Mouse (Mus musculus): ENCODE results near the gene Gm44579. TPM values are rescaled to one million over a fixed set of nuclear protein-coding genes. Genes with fewer than 3 reads are reported as not detected.

The Gm44579 gene
- polyA plus RNA-seq, 1 experiment from 2014 or later = not detected

- Histone ChIP-seq H3K27ac (no peak within 1 kb of the TSS), H3K4me3 (no peak within 1 kb of the TSS), H3K27me3 (ENCODE audit: poor library complexity, severe bottlenecking) (peaks cover 54% of the 10 kb centered on the region), H3K9me3 (no peaks in the 10 kb centered on the region), H3K4me1 (peaks cover 54% of the 10 kb centered on the region), H3K36me3 (replicated peaks) (no peaks in the 10 kb centered on the region)
- DNase-seq (ENCODE audit: extremely low spot score, low spot score) = no peak
- WGBS = 82% methylated on average over 5 of the region's 5 CpGs
Observed at GRCm38 (mm10) chr15:98165525-98165924, 55.3 kb downstream of the Gm44579 start, which contains the start of gene Asb8. Gene Asb8, minus strand, starts transcription at chr15:98165625.

GRCm38 (mm10) chr15:98162561-98162960, 58.2 kb downstream of the Gm44579 start:
- no peaks in the 10 kb centered on the region for H3K9me3 ChIP-seq
- WGBS = 88% methylated on average over 4 of the region's 4 CpGs

GRCm38 (mm10) chr15:98161026-98161805, 59.6 kb downstream of the Gm44579 start:
- H3K27me3 ChIP-seq (ENCODE audit: poor library complexity, severe bottlenecking) = peaks cover 12% of the 10 kb centered on the region
- H3K4me1 ChIP-seq = peaks cover 16% of the 10 kb centered on the region
- no peaks in the 10 kb centered on the region for H3K36me3 ChIP-seq (replicated peaks)
- H3K27ac ChIP-seq = peak overlapping the region; percentile 37; the same call in 1 of the 2 replicates
- H3K4me3 ChIP-seq = no peak overlapping the region
- WGBS = 72% methylated on average over 19 of the region's 19 CpGs
- DNase-seq (ENCODE audit: extremely low spot score, low spot score) = no peak
- H3K9me3 ChIP-seq = no peaks in the 10 kb centered on the region

More at GRCm38 (mm10) chr15:98162561-98162960, 58.2 kb downstream of the Gm44579 start:
- Histone ChIP-seq H3K27ac (no peak overlapping the region), H3K36me3 (replicated peaks) (no peaks in the 10 kb centered on the region), H3K4me3 (no peak overlapping the region), H3K4me1 (peaks cover 30% of the 10 kb centered on the region), H3K27me3 (ENCODE audit: poor library complexity, severe bottlenecking) (peaks cover 24% of the 10 kb centered on the region)
- no peak for DNase-seq (ENCODE audit: extremely low spot score, low spot score)

- Histone ChIP-seq H3K27me3 (ENCODE audit: poor library complexity, severe bottlenecking) (no peaks in the 10 kb centered on the region), H3K9me3 (no peaks in the 10 kb centered on the region), H3K4me3 (no peak overlapping the region), H3K4me1 (peaks cover 23% of the 10 kb centered on the region), H3K27ac (no peak overlapping the region), H3K36me3 (replicated peaks) (no peaks in the 10 kb centered on the region)
- WGBS = 78% methylated on average over 1 of the region's 1 CpGs
- no peak for DNase-seq (ENCODE audit: extremely low spot score, low spot score)
Observed at GRCm38 (mm10) chr15:98157253-98157652, 63.5 kb downstream of the Gm44579 start.

- Histone ChIP-seq H3K27ac (no peak overlapping the region), H3K36me3 (replicated peaks) (no peaks in the 10 kb centered on the region), H3K4me1 (peaks cover 16% of the 10 kb centered on the region), H3K9me3 (no peaks in the 10 kb centered on the region), H3K4me3 (no peak overlapping the region), H3K27me3 (ENCODE audit: poor library complexity, severe bottlenecking) (no peaks in the 10 kb centered on the region)
- 83% methylated on average over 4 of the region's 4 CpGs for WGBS
- no peak for DNase-seq (ENCODE audit: extremely low spot score, low spot score)
Observed at GRCm38 (mm10) chr15:98155944-98156343, 64.8 kb downstream of the Gm44579 start.

GRCm38 (mm10) chr15:98155272-98155671, 65.5 kb downstream of the Gm44579 start:
- 96% methylated on average over 5 of the region's 5 CpGs for WGBS
- Histone ChIP-seq H3K36me3 (replicated peaks) (no peaks in the 10 kb centered on the region), H3K4me3 (no peak overlapping the region), H3K27ac (no peak overlapping the region), H3K9me3 (no peaks in the 10 kb centered on the region), H3K27me3 (ENCODE audit: poor library complexity, severe bottlenecking) (no peaks in the 10 kb centered on the region), H3K4me1 (peaks cover 10% of the 10 kb centered on the region)
- no peak for DNase-seq (ENCODE audit: extremely low spot score, low spot score)

GRCm38 (mm10) chr15:98154631-98155030, 66.1 kb downstream of the Gm44579 start:
- 83% methylated on average over 3 of the region's 3 CpGs for WGBS
- no peak for DNase-seq (ENCODE audit: extremely low spot score, low spot score)
- H3K27ac ChIP-seq = no peak overlapping the region

GRCm38 (mm10) chr15:98154146-98154545, 66.6 kb downstream of the Gm44579 start:
- Histone ChIP-seq H3K9me3 (no peaks in the 10 kb centered on the region), H3K36me3 (replicated peaks) (no peaks in the 10 kb centered on the region), H3K4me1 (peaks cover 7% of the 10 kb centered on the region), H3K27ac (no peak overlapping the region), H3K4me3 (no peak overlapping the region), H3K27me3 (ENCODE audit: poor library complexity, severe bottlenecking) (no peaks in the 10 kb centered on the region)
- whole genome bisulfite sequencing = 68% methylated on average over 4 of the region's 4 CpGs
- DNase-seq (ENCODE audit: extremely low spot score, low spot score) = no peak

More at GRCm38 (mm10) chr15:98154631-98155030, 66.1 kb downstream of the Gm44579 start:
- no peaks in the 10 kb centered on the region for H3K36me3 ChIP-seq (replicated peaks)
- H3K4me1 ChIP-seq = peaks cover 7% of the 10 kb centered on the region
- no peaks in the 10 kb centered on the region for H3K27me3 ChIP-seq (ENCODE audit: poor library complexity, severe bottlenecking)
- no peaks in the 10 kb centered on the region for H3K9me3 ChIP-seq
- H3K4me3 ChIP-seq = no peak overlapping the region

- H3K36me3 ChIP-seq (replicated peaks) = no peaks in the 10 kb centered on the region
- no peaks in the 10 kb centered on the region for H3K9me3 ChIP-seq
- no peak for DNase-seq (ENCODE audit: extremely low spot score, low spot score)
- 36% methylated on average over 3 of the region's 3 CpGs for WGBS
- H3K27ac ChIP-seq = no peak overlapping the region; the same call in 1 of the 2 replicates
- H3K27me3 ChIP-seq (ENCODE audit: poor library complexity, severe bottlenecking) = no peaks in the 10 kb centered on the region
- H3K4me3 ChIP-seq = no peak overlapping the region
- H3K4me1 ChIP-seq = peaks cover 7% of the 10 kb centered on the region
Observed at GRCm38 (mm10) chr15:98153625-98154024, 67.2 kb downstream of the Gm44579 start.

GRCm38 (mm10) chr15:98152916-98153315, 67.9 kb downstream of the Gm44579 start:
- WGBS = 68% methylated on average over 7 of the region's 7 CpGs
- no peak for DNase-seq (ENCODE audit: extremely low spot score, low spot score)
- H3K4me3 ChIP-seq = no peak overlapping the region
- peaks cover 7% of the 10 kb centered on the region for H3K4me1 ChIP-seq
- H3K27me3 ChIP-seq (ENCODE audit: poor library complexity, severe bottlenecking) = no peaks in the 10 kb centered on the region
- no peaks in the 10 kb centered on the region for H3K9me3 ChIP-seq
- no peaks in the 10 kb centered on the region for H3K36me3 ChIP-seq (replicated peaks)
- no peak overlapping the region for H3K27ac ChIP-seq

GRCm38 (mm10) chr15:98149166-98149602, 71.6 kb downstream of the Gm44579 start:
- DNase-seq (ENCODE audit: extremely low spot score, low spot score) = no peak

GRCm38 (mm10) chr15:98148356-98148755, 72.4 kb downstream of the Gm44579 start:
- no peaks in the 10 kb centered on the region for H3K36me3 ChIP-seq (replicated peaks)
- no peaks in the 10 kb centered on the region for H3K27me3 ChIP-seq (ENCODE audit: poor library complexity, severe bottlenecking)
- H3K27ac ChIP-seq = no peak overlapping the region
- no peak for DNase-seq (ENCODE audit: extremely low spot score, low spot score)
- 90% methylated on average over 3 of the region's 3 CpGs for WGBS
- H3K4me3 ChIP-seq = no peak overlapping the region
- no peaks in the 10 kb centered on the region for H3K9me3 ChIP-seq
- H3K4me1 ChIP-seq = peaks cover 22% of the 10 kb centered on the region

More at GRCm38 (mm10) chr15:98149166-98149602, 71.6 kb downstream of the Gm44579 start:
- Histone ChIP-seq H3K4me1 (peaks cover 24% of the 10 kb centered on the region), H3K4me3 (no peak overlapping the region), H3K27me3 (ENCODE audit: poor library complexity, severe bottlenecking) (no peaks in the 10 kb centered on the region), H3K27ac (no peak overlapping the region), H3K9me3 (no peaks in the 10 kb centered on the region), H3K36me3 (replicated peaks) (no peaks in the 10 kb centered on the region)
- WGBS = 82% methylated on average over 10 of the region's 10 CpGs

- peak overlapping the region; percentile 93 for H3K27ac ChIP-seq
- H3K4me3 ChIP-seq = peak overlapping the region; percentile 93
- peak; percentile 91 for DNase-seq (ENCODE audit: extremely low spot score, low spot score)
- H3K4me1 ChIP-seq = peaks cover 18% of the 10 kb centered on the region
- no peaks in the 10 kb centered on the region for H3K9me3 ChIP-seq
- WGBS = under 1% methylated on average over 38 of the region's 38 CpGs
- no peaks in the 10 kb centered on the region for H3K27me3 ChIP-seq (ENCODE audit: poor library complexity, severe bottlenecking)
- peaks cover 18% of the 10 kb centered on the region for H3K36me3 ChIP-seq (replicated peaks)
Observed at GRCm38 (mm10) chr15:98145559-98146181, 75.1 kb downstream of the Gm44579 start.

All from forebrain, embryonic 10.5 days (tissue).